Mouse (Mus musculus) cerebellum, adult 2 months (tissue): ENCODE results near the gene Bcl11b. TPM values are rescaled to one million over a fixed set of nuclear protein-coding genes. Genes with fewer than 3 reads are reported as not detected.

ENCODE experiments used
- DNase-seq, 2 experiments: peaks; one replicate each; pipeline ENCODE4 v3.0.0; 2021
- H3K27ac ChIP-seq: fragments of 200-500 bp; 2 replicates; pipeline ENCODE4 v1.5.1; 2012; ENCODE audit warnings: low read length, control low read depth, inconsistent platforms; ENCODE audit not compliant: insufficient read depth
- H3K27me3 ChIP-seq: fragments of 200-500 bp; 2 replicates; pipeline ENCODE4 v1.6.1; 2012; ENCODE audit warnings: inconsistent platforms, mild to moderate bottlenecking, low read length, moderate library complexity; ENCODE audit not compliant: control insufficient read depth, insufficient read depth
- H3K4me1 ChIP-seq: fragments of 200-500 bp; 2 replicates; pipeline ENCODE4 v1.6.1; 2011; ENCODE audit warnings: low read length; ENCODE audit not compliant: control insufficient read depth, insufficient read depth
- H3K4me3 ChIP-seq: fragments of 200-500 bp; replicated peaks from 2 replicates; pipeline ENCODE3; 2011; ENCODE audit warnings: mild to moderate bottlenecking, low read depth, low read length, control low read depth; ENCODE audit not compliant: insufficient read depth
- CTCF ChIP-seq: fragments of 200-500 bp; IDR thresholded peaks from 2 replicates; pipeline ENCODE4 v1.5.1; 2011; ENCODE audit warnings: low read depth, mild to moderate bottlenecking, control low read depth, low read length, moderate library complexity, borderline replicate concordance; ENCODE audit not compliant: insufficient read depth
- POLR2A ChIP-seq: fragments of 200-500 bp; IDR thresholded peaks from 2 replicates; pipeline ENCODE4 v1.6.1; 2011; ENCODE audit warnings: low read length, control low read depth, borderline replicate concordance; ENCODE audit not compliant: insufficient read depth
- WGBS: fragments of 180-500 bp; shearing (Covaris S2); methylation state at CpG from one replicate; pipeline ENCODE4 v1.1.7; 2018; 5-methylcytosine and 5-hydroxymethylcytosine counted together
- polyA plus RNA-seq: library from polyadenylated mRNA; depleted of rRNA; stranded (reverse); fragments of >200 nt; gene quantifications from 2 replicates; pipeline ENCODE4 v1.2.3, GENCODE M21; 2012; rRNA removed

Gene Bcl11b
- 1.9 and 2.5 TPM in 2 replicates for polyA plus RNA-seq

- DNase-seq = no peak
- Histone ChIP-seq H3K27ac (no peak within 1 kb of the TSS), H3K4me3 (peak within 1 kb of the TSS; percentile 22), H3K27me3 (peaks cover 21% of the 10 kb centered on the region; the same call in 1 of the 2 replicates), H3K4me1 (no peaks in the 10 kb centered on the region)
- WGBS = 3% methylated on average over 19 of the region's 19 CpGs
- no peak for TF ChIP-seq CTCF
Measured at GRCm38 (mm10) chr12:108003483-108003882, at the start of gene Bcl11b. TSS of gene Bcl11b (minus strand) at chr12:108003602.

DNA sequence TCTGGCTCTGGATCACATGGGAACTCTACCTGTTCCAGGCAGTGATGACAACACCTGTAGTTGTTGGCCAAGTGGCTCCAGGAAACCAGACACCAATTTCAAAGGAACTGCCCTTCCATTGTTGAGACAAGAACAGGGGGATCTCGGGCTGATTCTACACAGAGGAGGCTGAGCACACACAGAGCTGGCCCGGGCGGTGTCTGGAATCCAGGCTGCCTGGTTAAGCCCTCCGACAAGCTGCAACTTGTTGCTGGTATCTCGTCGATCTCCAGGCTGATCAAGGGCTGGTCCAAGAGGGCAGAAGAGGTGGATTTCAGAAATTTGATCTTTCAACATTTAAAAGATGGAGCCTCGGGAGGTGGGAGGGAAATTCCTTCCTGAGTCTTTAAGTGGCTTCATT, 47.6 kb upstream of the Bcl11b start:
- 86% methylated on average over 7 of the region's 7 CpGs for WGBS
- TF ChIP-seq POLR2A (no peak), CTCF (no peak)
- H3K4me1 ChIP-seq = no peaks in the 10 kb centered on the region
- H3K27ac ChIP-seq = no peak overlapping the region
- no peaks in the 10 kb centered on the region for H3K27me3 ChIP-seq
- no peak overlapping the region for H3K4me3 ChIP-seq
- no peak for DNase-seq

- TF ChIP-seq CTCF (no peak), POLR2A (no peak)
- Histone ChIP-seq H3K27ac (no peak overlapping the region), H3K4me1 (no peaks in the 10 kb centered on the region), H3K27me3 (no peaks in the 10 kb centered on the region), H3K4me3 (no peak overlapping the region)
- 62% methylated on average over 13 of the region's 13 CpGs for WGBS
- no peak for DNase-seq
Measured at GRCm38 (mm10) chr12:108049625-108050024, 46.2 kb upstream of the Bcl11b start.

DNA sequence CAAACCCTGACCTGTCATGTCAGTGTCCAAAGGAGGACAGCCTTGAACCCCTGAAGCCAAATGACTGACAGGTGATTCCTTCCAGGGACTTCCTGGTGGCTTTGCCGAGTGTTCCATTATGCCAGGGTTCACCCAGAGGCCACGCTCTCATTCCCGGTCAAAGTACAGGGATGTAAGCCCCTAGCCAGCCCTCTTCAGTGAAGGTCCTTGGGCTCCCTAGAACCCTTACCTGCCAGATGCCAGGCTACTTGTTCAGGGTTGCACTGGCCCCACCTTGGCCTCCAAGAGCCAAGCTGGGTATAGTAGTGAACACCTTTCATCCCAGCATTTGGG, 38.8 kb upstream of the Bcl11b start:
- TF ChIP-seq POLR2A (no peak), CTCF (no peak)
- Histone ChIP-seq H3K27me3 (no peaks in the 10 kb centered on the region), H3K4me3 (no peak overlapping the region), H3K4me1 (peaks cover 13% of the 10 kb centered on the region), H3K27ac (no peak overlapping the region)
- 85% methylated on average over 3 of the region's 3 CpGs for WGBS
- no peak for DNase-seq

DNA sequence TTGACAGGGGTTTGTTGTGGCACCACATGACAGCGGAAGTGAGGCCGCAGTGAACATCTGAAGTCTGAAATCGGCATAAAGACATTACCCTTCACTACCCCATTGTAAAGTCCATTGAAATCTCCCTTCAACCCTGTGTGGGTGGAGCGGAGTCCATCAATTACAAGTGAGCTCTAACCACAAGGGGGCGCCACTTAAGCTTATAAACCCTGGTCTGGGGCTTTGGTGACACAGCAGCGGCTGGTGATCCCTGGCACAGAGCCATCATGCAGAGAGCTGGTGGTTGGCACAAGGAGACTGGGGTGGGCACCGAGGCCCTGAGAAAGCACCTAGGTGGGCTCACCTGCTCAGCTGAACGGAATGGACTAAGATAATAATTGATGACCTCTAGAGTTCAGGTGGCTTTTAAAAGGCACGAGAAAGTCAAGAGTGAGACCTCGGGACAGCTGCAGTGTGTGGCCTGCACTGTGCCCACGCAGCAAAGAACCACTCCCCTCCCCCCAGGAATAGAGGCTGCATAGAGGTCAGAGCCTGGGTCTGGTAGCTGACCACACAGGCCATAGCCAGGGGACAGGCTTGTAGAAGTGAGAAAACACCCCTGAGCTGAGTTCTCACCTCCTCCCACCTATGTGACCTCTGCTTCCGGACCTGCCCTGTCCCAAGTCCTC, 38.3 kb upstream of the Bcl11b start:
- H3K27me3 ChIP-seq = no peaks in the 10 kb centered on the region
- peak; percentile 78 for TF ChIP-seq CTCF
- no peak for TF ChIP-seq POLR2A
- H3K4me3 ChIP-seq = no peak overlapping the region
- peaks cover 13% of the 10 kb centered on the region for H3K4me1 ChIP-seq
- 34% methylated on average over 12 of the region's 12 CpGs for WGBS
- DNase-seq = peak; percentile 83 to 88
- no peak overlapping the region for H3K27ac ChIP-seq

DNA sequence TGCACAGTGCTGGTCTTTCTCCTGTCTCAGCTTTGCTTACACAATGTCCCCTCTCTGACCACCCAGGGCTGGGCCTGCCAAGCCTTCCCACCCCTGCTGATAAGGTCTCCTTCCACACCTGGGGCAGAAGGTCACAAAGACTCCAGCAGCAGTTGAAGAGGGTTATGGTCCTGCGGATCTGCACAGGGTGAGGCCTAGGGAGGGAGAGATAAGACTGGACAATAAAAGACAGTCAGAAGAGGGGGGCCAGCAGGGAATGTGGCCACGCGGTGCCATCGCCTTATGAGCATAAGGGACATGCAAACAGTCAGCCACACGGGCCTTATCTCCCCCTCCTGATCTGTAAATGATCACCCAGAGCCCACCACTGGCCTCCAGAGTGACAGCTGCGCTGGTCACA, 34.0 kb upstream of the Bcl11b start:
- TF ChIP-seq CTCF (no peak), POLR2A (no peak)
- Histone ChIP-seq H3K27me3 (no peaks in the 10 kb centered on the region), H3K4me1 (peaks cover 7% of the 10 kb centered on the region), H3K4me3 (no peak overlapping the region), H3K27ac (no peak overlapping the region)
- WGBS = 69% methylated on average over 6 of the region's 6 CpGs
- no peak for DNase-seq

DNA sequence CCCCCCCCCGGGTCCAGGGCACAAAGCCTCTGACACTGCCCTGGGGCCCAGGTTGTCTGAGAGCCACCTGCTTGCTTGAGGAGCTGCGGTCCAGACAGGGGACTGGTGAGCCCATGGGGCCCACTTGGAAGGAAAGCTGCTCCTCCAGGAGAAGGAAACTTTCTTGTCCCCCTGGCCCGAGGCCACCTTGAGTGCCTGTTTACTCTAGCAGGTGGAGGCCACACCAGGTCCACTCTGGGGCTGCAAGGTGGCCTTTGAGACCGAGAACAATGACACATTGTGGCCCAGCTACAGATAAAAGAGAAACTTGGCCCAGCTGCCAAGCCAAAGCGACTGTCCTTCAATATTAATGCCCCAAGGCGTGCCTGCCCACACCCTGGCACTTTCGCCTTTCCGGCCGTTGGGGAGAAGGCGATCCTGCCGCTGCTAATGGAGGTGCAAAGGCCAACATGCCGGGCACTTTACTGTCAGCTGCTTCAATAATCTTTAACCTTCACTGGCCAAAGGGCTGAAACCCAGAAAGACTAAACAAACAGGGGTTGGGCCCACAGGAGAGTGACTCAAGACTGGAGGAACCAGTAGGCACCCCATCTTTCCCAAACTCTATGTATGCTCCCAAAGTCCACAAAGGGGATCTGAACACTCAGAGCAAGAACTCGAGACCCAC, 32.1 kb upstream of the Bcl11b start:
- Histone ChIP-seq H3K4me1 (no peaks in the 10 kb centered on the region), H3K27me3 (no peaks in the 10 kb centered on the region), H3K4me3 (no peak overlapping the region), H3K27ac (no peak overlapping the region)
- WGBS = 79% methylated on average over 13 of the region's 13 CpGs
- no peak for TF ChIP-seq POLR2A
- no peak for TF ChIP-seq CTCF
- no peak for DNase-seq

DNA sequence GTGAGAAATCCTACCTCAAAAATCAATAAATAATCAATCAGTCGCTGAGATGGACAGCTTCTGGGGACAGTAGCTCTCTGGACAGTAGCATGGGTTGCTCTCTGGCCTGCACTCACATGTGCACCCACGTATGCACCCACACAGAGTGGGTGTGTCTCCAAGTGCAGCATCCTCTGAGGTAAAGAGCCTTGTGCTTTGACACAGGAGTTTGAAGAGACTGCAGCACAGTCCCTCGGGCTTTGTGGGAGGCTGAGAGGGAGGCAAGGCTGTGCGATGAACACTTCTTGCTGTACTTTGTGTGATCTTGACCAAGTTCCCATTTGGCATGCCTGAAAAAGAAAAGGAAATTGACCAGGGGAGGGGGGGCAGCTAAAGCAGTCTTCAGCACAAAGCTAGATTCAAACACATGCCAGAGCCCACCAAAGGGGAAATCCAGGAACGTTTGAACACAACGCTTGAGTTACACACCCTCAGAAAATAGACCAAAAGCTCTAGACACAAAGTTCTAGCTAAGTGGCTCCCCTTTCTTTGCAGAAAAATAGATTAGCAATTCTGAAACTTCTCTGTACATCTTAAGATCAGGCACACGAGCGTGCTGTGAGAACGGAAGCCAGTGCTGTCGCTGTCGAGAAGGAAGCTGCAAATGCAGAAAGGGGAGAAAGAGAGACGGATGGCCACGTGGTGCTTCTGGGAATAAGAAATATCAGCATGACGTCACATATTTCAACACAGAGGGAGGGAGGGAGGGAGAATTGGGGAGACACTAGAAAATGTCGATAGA, 19.6 kb upstream of the Bcl11b start:
- WGBS = 68% methylated on average over 15 of the region's 15 CpGs
- TF ChIP-seq POLR2A (no peak), CTCF (no peak)
- H3K27me3 ChIP-seq = no peaks in the 10 kb centered on the region
- H3K4me3 ChIP-seq = no peak overlapping the region
- no peak for DNase-seq
- no peaks in the 10 kb centered on the region for H3K4me1 ChIP-seq
- no peak overlapping the region for H3K27ac ChIP-seq
